Mouse (Mus musculus): Measurements from ENCODE around the gene Inpp1. TPM values are rescaled to one million over a fixed set of nuclear protein-coding genes. Genes with fewer than 3 reads are reported as not detected.

The Inpp1 gene
- polyA plus RNA-seq, 1 experiment from 2014 or later, result 12.0 TPM

GRCm38 (mm10) chr1:52844354-52844753 is 26.9 kb upstream of the Inpp1 start:
- Histone ChIP-seq H3K4me1 (ENCODE audit: control insufficient read depth, insufficient read depth, low read length) (peaks cover 9% of the 10 kb centered on the region), H3K4me2 (replicated peaks; ENCODE audit: low read depth, low read length) (peak overlapping the region; percentile 75), H3K9ac (ENCODE audit: low read depth, low read length) (no peak overlapping the region), H3K36me3 (ENCODE audit: control insufficient read depth, insufficient read depth, low read length) (no peaks in the 10 kb centered on the region), H3K27me3 (ENCODE audit: control insufficient read depth, insufficient read depth, low read length) (no peaks in the 10 kb centered on the region), H3K27ac (ENCODE audit: low read depth, low read length) (no peak overlapping the region), H3K4me3 (ENCODE audit: low read length) (peak overlapping the region; percentile 62; the same call in 1 of the 2 replicates), H3K9me3 (ENCODE audit: control insufficient read depth, low read length) (no peaks in the 10 kb centered on the region)
- ATAC-seq (ENCODE audit: low FRiP score, low TSS enrichment), result peak; percentile 35; the same call in 1 of the 2 replicates
- 16% methylated on average over 3 of the region's 3 CpGs for WGBS

GRCm38 (mm10) chr1:52839099-52839498 is 21.6 kb upstream of the Inpp1 start:
- Histone ChIP-seq H3K9ac (ENCODE audit: low read depth, low read length) (no peak overlapping the region), H3K4me2 (replicated peaks; ENCODE audit: low read depth, low read length) (no peak overlapping the region), H3K4me3 (ENCODE audit: low read length) (no peak overlapping the region), H3K4me1 (ENCODE audit: control insufficient read depth, insufficient read depth, low read length) (no peaks in the 10 kb centered on the region), H3K9me3 (ENCODE audit: control insufficient read depth, low read length) (no peaks in the 10 kb centered on the region), H3K27ac (ENCODE audit: low read depth, low read length) (no peak overlapping the region), H3K36me3 (ENCODE audit: control insufficient read depth, insufficient read depth, low read length) (no peaks in the 10 kb centered on the region), H3K27me3 (ENCODE audit: control insufficient read depth, insufficient read depth, low read length) (no peaks in the 10 kb centered on the region)
- no peak for ATAC-seq (ENCODE audit: low FRiP score, low TSS enrichment)
- WGBS, result 89% methylated on average over 2 of the region's 3 CpGs

GRCm38 (mm10) chr1:52817813-52818147 is 292 bp upstream of the Inpp1 start:
- Histone ChIP-seq H3K4me3 (ENCODE audit: low read length) (peak overlapping the region; percentile 55), H3K4me2 (replicated peaks; ENCODE audit: low read depth, low read length) (peak overlapping the region; percentile 74), H3K4me1 (ENCODE audit: control insufficient read depth, insufficient read depth, low read length) (peaks cover 10% of the 10 kb centered on the region), H3K9ac (ENCODE audit: low read depth, low read length) (peak overlapping the region; percentile 71), H3K36me3 (ENCODE audit: control insufficient read depth, insufficient read depth, low read length) (no peaks in the 10 kb centered on the region), H3K27me3 (ENCODE audit: control insufficient read depth, insufficient read depth, low read length) (no peaks in the 10 kb centered on the region), H3K9me3 (ENCODE audit: control insufficient read depth, low read length) (no peaks in the 10 kb centered on the region), H3K27ac (ENCODE audit: low read depth, low read length) (peak overlapping the region; percentile 52; the same call in 1 of the 2 replicates)
- 0 out of 2 replicates have a peak, but pooled peaks have one; percentile 4 for ATAC-seq (ENCODE audit: low FRiP score, low TSS enrichment)
- 3% methylated on average over 7 of the region's 7 CpGs for WGBS

GRCm38 (mm10) chr1:52816232-52816891 is 1.1 kb downstream of the Inpp1 start:
- Histone ChIP-seq H3K4me3 (ENCODE audit: low read length) (peak overlapping the region; percentile 55; the same call in 1 of the 2 replicates), H3K27ac (ENCODE audit: low read depth, low read length) (no peak overlapping the region), H3K27me3 (ENCODE audit: control insufficient read depth, insufficient read depth, low read length) (no peaks in the 10 kb centered on the region), H3K4me2 (replicated peaks; ENCODE audit: low read depth, low read length) (peak overlapping the region; percentile 74), H3K9ac (ENCODE audit: low read depth, low read length) (no peak overlapping the region), H3K4me1 (ENCODE audit: control insufficient read depth, insufficient read depth, low read length) (peaks cover 10% of the 10 kb centered on the region), H3K9me3 (ENCODE audit: control insufficient read depth, low read length) (no peaks in the 10 kb centered on the region), H3K36me3 (ENCODE audit: control insufficient read depth, insufficient read depth, low read length) (no peaks in the 10 kb centered on the region)
- peak; percentile 44 for ATAC-seq (ENCODE audit: low FRiP score, low TSS enrichment)
- WGBS, result 50% methylated on average over 13 of the region's 13 CpGs

GRCm38 (mm10) chr1:52808456-52808855 is 9.0 kb downstream of the Inpp1 start:
- Histone ChIP-seq H3K36me3 (ENCODE audit: control insufficient read depth, insufficient read depth, low read length) (no peaks in the 10 kb centered on the region), H3K4me2 (replicated peaks; ENCODE audit: low read depth, low read length) (no peak overlapping the region), H3K4me1 (ENCODE audit: control insufficient read depth, insufficient read depth, low read length) (no peaks in the 10 kb centered on the region), H3K9ac (ENCODE audit: low read depth, low read length) (no peak overlapping the region), H3K4me3 (ENCODE audit: low read length) (no peak overlapping the region), H3K27ac (ENCODE audit: low read depth, low read length) (no peak overlapping the region), H3K9me3 (ENCODE audit: control insufficient read depth, low read length) (no peaks in the 10 kb centered on the region), H3K27me3 (ENCODE audit: control insufficient read depth, insufficient read depth, low read length) (no peaks in the 10 kb centered on the region)
- WGBS, result 92% methylated on average over 6 of the region's 6 CpGs
- ATAC-seq (ENCODE audit: low FRiP score, low TSS enrichment), result no peak

GRCm38 (mm10) chr1:52805041-52805440 is 12.4 kb downstream of the Inpp1 start:
- 86% methylated on average over 1 of the region's 1 CpGs for WGBS
- no peaks in the 10 kb centered on the region for H3K36me3 ChIP-seq (ENCODE audit: control insufficient read depth, insufficient read depth, low read length)
- H3K27ac ChIP-seq (ENCODE audit: low read depth, low read length), result no peak overlapping the region
- no peak overlapping the region for H3K4me3 ChIP-seq (ENCODE audit: low read length)
- no peak for ATAC-seq (ENCODE audit: low FRiP score, low TSS enrichment)
- H3K9me3 ChIP-seq (ENCODE audit: control insufficient read depth, low read length), result no peaks in the 10 kb centered on the region
- H3K4me2 ChIP-seq (replicated peaks; ENCODE audit: low read depth, low read length), result no peak overlapping the region
- peaks cover 6% of the 10 kb centered on the region for H3K4me1 ChIP-seq (ENCODE audit: control insufficient read depth, insufficient read depth, low read length)
- H3K9ac ChIP-seq (ENCODE audit: low read depth, low read length), result no peak overlapping the region
- H3K27me3 ChIP-seq (ENCODE audit: control insufficient read depth, insufficient read depth, low read length), result no peaks in the 10 kb centered on the region

GRCm38 (mm10) chr1:52802406-52802975 is 15.0 kb downstream of the Inpp1 start:
- peaks cover 17% of the 10 kb centered on the region for H3K4me1 ChIP-seq (ENCODE audit: control insufficient read depth, insufficient read depth, low read length)
- no peaks in the 10 kb centered on the region for H3K9me3 ChIP-seq (ENCODE audit: control insufficient read depth, low read length)
- no peak overlapping the region for H3K9ac ChIP-seq (ENCODE audit: low read depth, low read length)
- no peaks in the 10 kb centered on the region for H3K36me3 ChIP-seq (ENCODE audit: control insufficient read depth, insufficient read depth, low read length)
- 75% methylated on average over 5 of the region's 5 CpGs for WGBS
- no peak overlapping the region for H3K4me3 ChIP-seq (ENCODE audit: low read length)
- ATAC-seq (ENCODE audit: low FRiP score, low TSS enrichment), result 0 out of 2 replicates have a peak, but pooled peaks have one; percentile 3
- peak overlapping the region; percentile 55; the same call in 1 of the 2 replicates for H3K27ac ChIP-seq (ENCODE audit: low read depth, low read length)
- no peaks in the 10 kb centered on the region for H3K27me3 ChIP-seq (ENCODE audit: control insufficient read depth, insufficient read depth, low read length)
- no peak overlapping the region for H3K4me2 ChIP-seq (replicated peaks; ENCODE audit: low read depth, low read length)

- peaks cover 17% of the 10 kb centered on the region for H3K4me1 ChIP-seq (ENCODE audit: control insufficient read depth, insufficient read depth, low read length)
- no peaks in the 10 kb centered on the region for H3K27me3 ChIP-seq (ENCODE audit: control insufficient read depth, insufficient read depth, low read length)
- H3K4me2 ChIP-seq (replicated peaks; ENCODE audit: low read depth, low read length), result no peak overlapping the region
- 62% methylated on average over 5 of the region's 5 CpGs for WGBS
- no peak for ATAC-seq (ENCODE audit: low FRiP score, low TSS enrichment)
- no peak overlapping the region for H3K9ac ChIP-seq (ENCODE audit: low read depth, low read length)
- H3K4me3 ChIP-seq (ENCODE audit: low read length), result no peak overlapping the region
- H3K27ac ChIP-seq (ENCODE audit: low read depth, low read length), result peak overlapping the region; percentile 86
- no peaks in the 10 kb centered on the region for H3K36me3 ChIP-seq (ENCODE audit: control insufficient read depth, insufficient read depth, low read length)
- no peaks in the 10 kb centered on the region for H3K9me3 ChIP-seq (ENCODE audit: control insufficient read depth, low read length)
These were observed 15.8 kb downstream of the Inpp1 start for GRCm38 (mm10) chr1:52801651-52802050.

- Histone ChIP-seq H3K9me3 (ENCODE audit: control insufficient read depth, low read length) (no peaks in the 10 kb centered on the region), H3K9ac (ENCODE audit: low read depth, low read length) (no peak overlapping the region), H3K36me3 (ENCODE audit: control insufficient read depth, insufficient read depth, low read length) (no peaks in the 10 kb centered on the region), H3K4me2 (replicated peaks; ENCODE audit: low read depth, low read length) (no peak overlapping the region), H3K4me1 (ENCODE audit: control insufficient read depth, insufficient read depth, low read length) (peaks cover 17% of the 10 kb centered on the region), H3K27ac (ENCODE audit: low read depth, low read length) (peak overlapping the region; percentile 42; the same call in 1 of the 2 replicates), H3K27me3 (ENCODE audit: control insufficient read depth, insufficient read depth, low read length) (no peaks in the 10 kb centered on the region), H3K4me3 (ENCODE audit: low read length) (no peak overlapping the region)
- WGBS, result 3% methylated on average over 3 of the region's 3 CpGs
- ATAC-seq (ENCODE audit: low FRiP score, low TSS enrichment), result peak; percentile 52
These were observed 17.1 kb downstream of the Inpp1 start for GRCm38 (mm10) chr1:52800340-52800740.
